Mouse (Mus musculus) lung, embryonic 15.5 days (tissue): Measurements from ENCODE around the gene Zdhhc19. TPM values are rescaled to one million over a fixed set of nuclear protein-coding genes. Genes with fewer than 3 reads are reported as not detected.

Experiments used
- ATAC-seq: fragments of 200-750 bp; cut with Nextera tagmentation; 2 replicates; pipeline ENCODE4 v1.8.0; 2017; ENCODE audit warnings: moderate number of reproducible peaks, borderline replicate concordance; ENCODE audit not compliant: low FRiP score, low TSS enrichment; ENCODE audit errors: extremely low read depth
- H3K27ac ChIP-seq: fragments of 300-500 bp; sonication (generic); 2 replicates; pipeline ENCODE4 v1.5.1; 2015; ENCODE audit warnings: moderate library complexity, mild to moderate bottlenecking, inconsistent platforms
- H3K27me3 ChIP-seq: fragments of 300-500 bp; sonication (generic); 2 replicates; pipeline ENCODE4 v1.6.1; 2015; ENCODE audit warnings: inconsistent platforms
- H3K36me3 ChIP-seq: fragments of 300-500 bp; sonication (generic); 2 replicates; pipeline ENCODE4 v1.6.1; 2015; ENCODE audit warnings: inconsistent platforms
- H3K4me1 ChIP-seq: fragments of 300-500 bp; sonication (generic); 2 replicates; pipeline ENCODE4 v1.6.1; 2015; ENCODE audit warnings: inconsistent platforms
- H3K4me2 ChIP-seq: fragments of 300-500 bp; sonication (generic); 2 replicates; pipeline ENCODE4 v1.6.1; 2015; ENCODE audit warnings: inconsistent platforms, mild to moderate bottlenecking, moderate library complexity
- H3K4me3 ChIP-seq: fragments of 300-500 bp; sonication (generic); 2 replicates; pipeline ENCODE4 v1.5.1; 2015; ENCODE audit warnings: mild to moderate bottlenecking, inconsistent platforms
- H3K9ac ChIP-seq: fragments of 300-500 bp; sonication (generic); 2 replicates; pipeline ENCODE4 v1.6.1; 2015; ENCODE audit warnings: inconsistent platforms
- H3K9me3 ChIP-seq: fragments of 300-500 bp; sonication (generic); 2 replicates; pipeline ENCODE4 v1.6.1; 2016; ENCODE audit warnings: inconsistent platforms
- WGBS: fragments of 180-500 bp; shearing (Covaris S2); methylation state at CpG from one replicate; pipeline ENCODE4 v1.1.7; 2015; 5-methylcytosine and 5-hydroxymethylcytosine counted together
- polyA plus RNA-seq: library from polyadenylated mRNA; unstranded; fragments of >200 nt; fragmentation: Nextera tagmentation; extraction: Ambion mirVana; gene quantifications from 2 replicates; pipeline ENCODE4 v1.2.1, GENCODE M21; 2015

The Zdhhc19 gene
- polyA plus RNA-seq, 1 experiment from 2014 or later, result not detected

GRCm38 (mm10) chr16:32570042-32570441 lies 74.0 kb downstream of the Zdhhc19 start:
- ATAC-seq, result no peak
- Histone ChIP-seq H3K27ac (no peak overlapping the region), H3K36me3 (no peaks in the 10 kb centered on the region), H3K4me3 (no peak overlapping the region), H3K9me3 (no peaks in the 10 kb centered on the region), H3K4me2 (no peak overlapping the region), H3K4me1 (no peaks in the 10 kb centered on the region), H3K9ac (no peak overlapping the region), H3K27me3 (no peaks in the 10 kb centered on the region)
- WGBS, result 78% methylated on average over 3 of the region's 3 CpGs

GRCm38 (mm10) chr16:32572528-32572927 lies 76.5 kb downstream of the Zdhhc19 start:
- H3K27me3 ChIP-seq, result no peaks in the 10 kb centered on the region
- H3K27ac ChIP-seq, result no peak overlapping the region
- no peak overlapping the region for H3K4me2 ChIP-seq
- H3K4me3 ChIP-seq, result no peak overlapping the region
- no peaks in the 10 kb centered on the region for H3K36me3 ChIP-seq
- no peak for ATAC-seq
- H3K4me1 ChIP-seq, result no peaks in the 10 kb centered on the region
- WGBS, result 78% methylated on average over 4 of the region's 4 CpGs
- no peaks in the 10 kb centered on the region for H3K9me3 ChIP-seq
- no peak overlapping the region for H3K9ac ChIP-seq

DNA sequence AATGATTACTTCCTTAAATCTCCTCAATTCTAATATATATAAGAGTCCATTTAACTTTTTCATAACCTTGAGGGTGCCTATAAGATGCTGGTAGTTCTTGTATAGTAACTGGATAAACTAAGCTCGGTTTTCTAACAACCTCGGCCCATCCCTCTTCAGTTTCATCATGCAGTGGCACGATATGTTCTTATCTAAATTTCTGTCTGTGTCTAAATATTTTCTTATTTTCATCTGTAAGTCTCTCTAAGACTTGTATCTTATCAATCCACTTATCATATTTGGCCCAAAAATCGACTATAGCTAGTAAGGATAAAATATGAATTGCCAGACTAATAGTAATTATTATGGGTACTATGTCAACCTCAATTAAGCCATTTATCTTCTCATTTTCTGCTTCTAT lies 90.4 kb downstream of the Zdhhc19 start:
- H3K27ac ChIP-seq, result no peak overlapping the region
- WGBS, result 80% methylated on average over 4 of the region's 4 CpGs
- H3K36me3 ChIP-seq, result no peaks in the 10 kb centered on the region
- H3K27me3 ChIP-seq, result no peaks in the 10 kb centered on the region
- no peak overlapping the region for H3K4me2 ChIP-seq
- no peak overlapping the region for H3K4me3 ChIP-seq
- no peaks in the 10 kb centered on the region for H3K9me3 ChIP-seq
- no peak for ATAC-seq
- H3K9ac ChIP-seq, result no peak overlapping the region
- no peaks in the 10 kb centered on the region for H3K4me1 ChIP-seq

- 82% methylated on average over 3 of the region's 3 CpGs for WGBS
- no peak overlapping the region for H3K4me3 ChIP-seq
- ATAC-seq, result no peak
Observed at GRCm38 (mm10) chr16:32588568-32588967, 92.5 kb downstream of the Zdhhc19 start.

GRCm38 (mm10) chr16:32591521-32591920 lies 95.5 kb downstream of the Zdhhc19 start:
- no peak overlapping the region for H3K27ac ChIP-seq
- H3K4me2 ChIP-seq, result no peak overlapping the region
- H3K4me3 ChIP-seq, result no peak overlapping the region
- no peaks in the 10 kb centered on the region for H3K9me3 ChIP-seq
- no peak overlapping the region for H3K9ac ChIP-seq
- 83% methylated on average over 8 of the region's 8 CpGs for WGBS
- no peaks in the 10 kb centered on the region for H3K36me3 ChIP-seq
- no peaks in the 10 kb centered on the region for H3K4me1 ChIP-seq
- ATAC-seq, result no peak
- no peaks in the 10 kb centered on the region for H3K27me3 ChIP-seq

More at GRCm38 (mm10) chr16:32588568-32588967, 92.5 kb downstream of the Zdhhc19 start:
- no peak overlapping the region for H3K4me2 ChIP-seq
- H3K9me3 ChIP-seq, result no peaks in the 10 kb centered on the region
- H3K27me3 ChIP-seq, result no peaks in the 10 kb centered on the region
- H3K27ac ChIP-seq, result no peak overlapping the region
- no peaks in the 10 kb centered on the region for H3K36me3 ChIP-seq
- H3K4me1 ChIP-seq, result no peaks in the 10 kb centered on the region
- no peak overlapping the region for H3K9ac ChIP-seq

DNA sequence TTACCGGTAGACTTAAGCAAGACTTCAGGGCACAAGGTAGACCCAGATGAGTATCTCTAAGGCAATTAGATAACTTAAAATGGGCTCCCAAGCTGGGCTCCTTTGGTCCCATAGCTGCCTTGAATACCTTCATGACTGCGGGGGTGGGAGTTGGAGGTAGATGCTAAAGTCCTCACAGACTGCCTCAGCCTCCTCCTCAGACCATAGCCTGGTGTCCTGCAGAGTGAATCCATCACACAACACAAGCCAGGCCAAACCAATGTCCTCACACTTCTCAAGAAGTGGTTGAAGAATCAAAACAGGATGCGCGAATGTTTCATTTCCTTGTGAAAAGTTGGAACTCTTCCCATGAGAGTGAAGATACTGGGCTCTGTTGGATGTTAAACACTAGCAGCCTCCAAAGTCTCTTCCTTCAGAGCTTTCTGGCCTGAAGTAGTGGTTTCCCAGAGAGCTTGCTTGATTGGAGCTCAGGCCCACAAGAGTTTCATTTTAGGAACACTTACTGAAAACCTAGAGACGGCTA lies 97.3 kb downstream of the Zdhhc19 start:
- H3K36me3 ChIP-seq, result no peaks in the 10 kb centered on the region
- WGBS, result 77% methylated on average over 5 of the region's 5 CpGs
- H3K4me2 ChIP-seq, result no peak overlapping the region
- no peak for ATAC-seq
- no peaks in the 10 kb centered on the region for H3K27me3 ChIP-seq
- H3K4me3 ChIP-seq, result no peak overlapping the region
- H3K4me1 ChIP-seq, result peaks cover 5% of the 10 kb centered on the region; the same call in 1 of the 2 replicates
- no peak overlapping the region for H3K27ac ChIP-seq
- no peaks in the 10 kb centered on the region for H3K9me3 ChIP-seq
- H3K9ac ChIP-seq, result no peak overlapping the region

DNA sequence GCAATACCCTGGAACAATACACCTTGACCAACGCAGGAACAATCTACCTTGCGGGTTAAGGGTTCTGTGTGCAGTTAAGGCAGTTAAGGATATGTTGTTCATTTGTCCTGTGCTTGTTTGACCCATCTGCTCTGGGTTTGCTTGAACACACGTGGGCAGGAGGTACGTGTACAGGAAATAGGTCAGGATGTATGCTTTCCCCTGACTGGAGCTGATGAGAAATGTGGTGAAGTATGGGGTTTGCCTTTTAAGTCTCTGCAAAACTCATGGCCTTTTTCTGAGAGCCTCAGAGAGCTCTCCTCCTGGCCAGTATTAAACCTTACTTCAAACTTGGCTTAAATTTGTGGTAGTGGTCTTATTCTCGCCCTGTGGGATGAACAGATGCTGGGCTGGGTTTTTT lies 97.9 kb downstream of the Zdhhc19 start:
- Histone ChIP-seq H3K36me3 (no peaks in the 10 kb centered on the region), H3K4me3 (no peak overlapping the region), H3K9me3 (no peaks in the 10 kb centered on the region), H3K27ac (no peak overlapping the region), H3K27me3 (no peaks in the 10 kb centered on the region), H3K9ac (no peak overlapping the region), H3K4me1 (peaks cover 5% of the 10 kb centered on the region; the same call in 1 of the 2 replicates), H3K4me2 (no peak overlapping the region)
- no peak for ATAC-seq
- 70% methylated on average over 5 of the region's 5 CpGs for WGBS

DNA sequence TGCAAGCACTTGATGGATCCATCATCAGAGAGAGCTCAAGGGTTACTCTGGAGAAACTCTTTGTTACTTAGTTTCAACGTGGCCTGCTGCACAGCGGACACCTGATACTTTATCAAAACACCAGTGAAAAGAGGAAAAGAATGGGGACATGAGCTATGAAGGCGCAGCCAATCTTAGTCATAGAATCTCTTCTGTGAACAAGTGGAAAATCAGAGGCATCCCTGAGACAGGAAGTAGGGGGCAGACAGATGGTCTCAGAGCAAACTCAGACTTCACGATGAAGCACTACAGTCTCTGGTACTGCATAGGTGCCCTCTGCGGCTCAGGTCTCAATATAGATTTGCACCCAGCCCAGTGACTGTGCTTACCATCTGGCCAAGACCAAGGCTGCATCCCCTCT lies 98.6 kb downstream of the Zdhhc19 start:
- whole genome bisulfite sequencing, result 74% methylated on average over 5 of the region's 5 CpGs
- no peak for ATAC-seq
- H3K4me2 ChIP-seq, result no peak overlapping the region

DNA sequence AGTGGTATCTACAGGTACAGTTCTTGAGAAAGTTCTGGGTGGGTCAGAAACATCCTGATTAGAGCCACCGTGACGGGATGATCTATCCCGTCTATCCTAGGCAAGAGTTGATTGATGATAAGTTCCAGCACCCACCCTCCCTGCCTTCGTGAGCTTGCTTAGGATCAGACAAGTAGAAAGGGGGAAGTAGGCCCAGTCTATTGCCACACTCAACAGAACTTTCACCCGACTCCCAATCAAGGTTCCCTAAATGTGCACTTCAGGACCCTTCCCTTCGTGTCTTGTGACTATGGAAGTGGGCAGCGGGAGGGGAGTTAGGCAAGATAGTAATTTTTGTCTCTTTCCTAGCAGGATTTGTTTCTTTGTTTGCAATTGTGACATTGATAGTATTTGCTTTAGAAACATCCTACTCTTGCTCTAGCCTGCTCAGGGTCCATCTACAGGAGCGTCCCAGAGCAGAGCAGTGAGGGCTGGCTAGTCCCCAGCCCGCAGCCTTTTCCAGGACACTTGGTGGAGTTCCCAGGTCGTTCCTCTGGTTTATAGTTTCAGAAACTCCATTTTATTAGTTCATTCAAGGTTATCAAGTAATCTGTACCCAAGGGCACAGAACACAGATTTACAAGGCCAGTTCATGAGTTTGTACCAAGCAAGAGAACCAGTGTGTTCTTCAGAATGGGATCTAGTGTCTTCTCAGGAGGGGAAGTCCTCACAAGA lies 99.2 kb downstream of the Zdhhc19 start:
- Histone ChIP-seq H3K4me1 (peaks cover 5% of the 10 kb centered on the region; the same call in 1 of the 2 replicates), H3K9me3 (no peaks in the 10 kb centered on the region), H3K9ac (no peak overlapping the region), H3K27ac (no peak overlapping the region), H3K27me3 (no peaks in the 10 kb centered on the region), H3K4me2 (no peak overlapping the region), H3K4me3 (no peak overlapping the region), H3K36me3 (no peaks in the 10 kb centered on the region)
- no peak for ATAC-seq
- WGBS, result 74% methylated on average over 10 of the region's 10 CpGs

More for the DNA sequence above, 98.6 kb downstream of the Zdhhc19 start:
- Histone ChIP-seq H3K27me3 (no peaks in the 10 kb centered on the region), H3K36me3 (no peaks in the 10 kb centered on the region), H3K27ac (no peak overlapping the region), H3K9ac (no peak overlapping the region), H3K4me3 (no peak overlapping the region), H3K9me3 (no peaks in the 10 kb centered on the region), H3K4me1 (peaks cover 5% of the 10 kb centered on the region; the same call in 1 of the 2 replicates)

GRCm38 (mm10) chr16:32597909-32598381 lies 101.9 kb downstream of the Zdhhc19 start:
- no peak overlapping the region for H3K9ac ChIP-seq
- no peaks in the 10 kb centered on the region for H3K36me3 ChIP-seq
- WGBS, result 14% methylated on average over 4 of the region's 4 CpGs
- no peak overlapping the region for H3K4me3 ChIP-seq
- peak overlapping the region; percentile 11; the same call in 1 of the 2 replicates for H3K27ac ChIP-seq
- H3K9me3 ChIP-seq, result no peaks in the 10 kb centered on the region
- peaks cover 5% of the 10 kb centered on the region; the same call in 1 of the 2 replicates for H3K4me1 ChIP-seq
- H3K27me3 ChIP-seq, result no peaks in the 10 kb centered on the region
- ATAC-seq, result peak; percentile 42; the same call in 1 of the 2 replicates
- no peak overlapping the region for H3K4me2 ChIP-seq

DNA sequence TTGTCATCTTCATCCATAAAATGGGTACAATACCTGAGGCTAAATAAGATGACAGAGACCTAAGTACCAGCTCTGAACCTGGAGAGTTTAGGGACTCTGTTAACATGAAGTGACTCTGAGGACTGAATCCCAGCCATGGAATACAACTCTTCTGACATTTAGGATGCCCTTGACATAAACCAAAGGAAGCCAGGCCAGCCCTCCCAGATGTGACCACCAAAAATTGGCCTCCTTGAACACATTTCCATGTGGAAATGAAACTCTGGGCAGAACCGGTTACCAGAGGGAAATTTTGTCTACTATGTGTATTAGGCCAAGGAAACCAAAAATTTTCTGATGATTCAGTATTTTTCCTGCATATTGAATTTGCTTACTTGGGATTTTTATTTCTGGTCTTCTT lies 103.1 kb downstream of the Zdhhc19 start:
- no peak for ATAC-seq
- WGBS, result 80% methylated on average over 1 of the region's 1 CpGs
- peaks cover 5% of the 10 kb centered on the region; the same call in 1 of the 2 replicates for H3K4me1 ChIP-seq

GRCm38 (mm10) chr16:32602193-32602685 lies 106.2 kb downstream of the Zdhhc19 start:
- peak; percentile 64 for ATAC-seq
- no peaks in the 10 kb centered on the region for H3K9me3 ChIP-seq
- H3K4me1 ChIP-seq, result peaks cover 5% of the 10 kb centered on the region; the same call in 1 of the 2 replicates
- peak overlapping the region; percentile 49 for H3K27ac ChIP-seq
- H3K4me3 ChIP-seq, result no peak overlapping the region
- H3K4me2 ChIP-seq, result no peak overlapping the region
- no peaks in the 10 kb centered on the region for H3K27me3 ChIP-seq
- no peak overlapping the region for H3K9ac ChIP-seq
- H3K36me3 ChIP-seq, result no peaks in the 10 kb centered on the region
- 59% methylated on average over 3 of the region's 3 CpGs for WGBS

More for the DNA sequence above, 103.1 kb downstream of the Zdhhc19 start:
- Histone ChIP-seq H3K27me3 (no peaks in the 10 kb centered on the region), H3K9me3 (no peaks in the 10 kb centered on the region), H3K9ac (no peak overlapping the region), H3K4me3 (no peak overlapping the region), H3K4me2 (no peak overlapping the region), H3K36me3 (no peaks in the 10 kb centered on the region), H3K27ac (no peak overlapping the region)
